Mouse (Mus musculus): ENCODE data around the gene Fadd. TPM values are rescaled to one million over a fixed set of nuclear protein-coding genes. Genes with fewer than 3 reads are reported as not detected.

Fadd gene
- polyA plus RNA-seq, 1 experiment from 2014 or later = 12.7 TPM

- no peak overlapping the region for H3K9ac ChIP-seq (ENCODE audit: low read length)
- no peak overlapping the region for H3K4me2 ChIP-seq (ENCODE audit: low read depth, low read length)
- no peaks in the 10 kb centered on the region for H3K27me3 ChIP-seq (ENCODE audit: control insufficient read depth, insufficient read depth, low read depth, low read length)
- H3K36me3 ChIP-seq (ENCODE audit: control insufficient read depth, insufficient read depth, low read length) = no peaks in the 10 kb centered on the region
- 62% methylated on average over 3 of the region's 3 CpGs for WGBS
- H3K27ac ChIP-seq (ENCODE audit: low read length) = no peak overlapping the region
- no peak for ATAC-seq (ENCODE audit: low read depth)
- no peak overlapping the region for H3K4me3 ChIP-seq (ENCODE audit: low read length)
- H3K4me1 ChIP-seq (replicated peaks; ENCODE audit: control insufficient read depth, insufficient read depth, low read length) = peaks cover 12% of the 10 kb centered on the region
- no peaks in the 10 kb centered on the region for H3K9me3 ChIP-seq (ENCODE audit: control insufficient read depth, low read length)
These were observed 15.2 kb downstream of the Fadd start for GRCm38 (mm10) chr7:144566921-144567682.

- no peak overlapping the region for H3K4me3 ChIP-seq (ENCODE audit: low read length)
- peak overlapping the region; percentile 35 for H3K27ac ChIP-seq (ENCODE audit: low read length)
- H3K36me3 ChIP-seq (ENCODE audit: control insufficient read depth, insufficient read depth, low read length) = no peaks in the 10 kb centered on the region
- H3K4me2 ChIP-seq (ENCODE audit: low read depth, low read length) = no peak overlapping the region
- H3K9me3 ChIP-seq (ENCODE audit: control insufficient read depth, low read length) = no peaks in the 10 kb centered on the region
- H3K4me1 ChIP-seq (replicated peaks; ENCODE audit: control insufficient read depth, insufficient read depth, low read length) = peaks cover 7% of the 10 kb centered on the region
- ATAC-seq (ENCODE audit: low read depth) = peak; percentile 90
- 46% methylated on average over 9 of the region's 9 CpGs for WGBS
- no peak overlapping the region for H3K9ac ChIP-seq (ENCODE audit: low read length)
- H3K27me3 ChIP-seq (ENCODE audit: control insufficient read depth, insufficient read depth, low read depth, low read length) = no peaks in the 10 kb centered on the region
These were observed 18.7 kb downstream of the Fadd start for GRCm38 (mm10) chr7:144563456-144564155.

GRCm38 (mm10) chr7:144562016-144562415 is 20.2 kb downstream of the Fadd start:
- H3K4me2 ChIP-seq (ENCODE audit: low read depth, low read length) = no peak overlapping the region
- 16% methylated on average over 3 of the region's 3 CpGs for WGBS
- H3K36me3 ChIP-seq (ENCODE audit: control insufficient read depth, insufficient read depth, low read length) = no peaks in the 10 kb centered on the region
- no peaks in the 10 kb centered on the region for H3K9me3 ChIP-seq (ENCODE audit: control insufficient read depth, low read length)
- H3K9ac ChIP-seq (ENCODE audit: low read length) = no peak overlapping the region
- H3K4me3 ChIP-seq (ENCODE audit: low read length) = no peak overlapping the region
- no peaks in the 10 kb centered on the region for H3K27me3 ChIP-seq (ENCODE audit: control insufficient read depth, insufficient read depth, low read depth, low read length)
- no peak for ATAC-seq (ENCODE audit: low read depth)
- peaks cover 7% of the 10 kb centered on the region for H3K4me1 ChIP-seq (replicated peaks; ENCODE audit: control insufficient read depth, insufficient read depth, low read length)
- H3K27ac ChIP-seq (ENCODE audit: low read length) = no peak overlapping the region

- WGBS = 84% methylated on average over 4 of the region's 4 CpGs
- Histone ChIP-seq H3K27me3 (ENCODE audit: control insufficient read depth, insufficient read depth, low read depth, low read length) (no peaks in the 10 kb centered on the region), H3K36me3 (ENCODE audit: control insufficient read depth, insufficient read depth, low read length) (no peaks in the 10 kb centered on the region), H3K4me2 (ENCODE audit: low read depth, low read length) (no peak overlapping the region), H3K9me3 (ENCODE audit: control insufficient read depth, low read length) (no peaks in the 10 kb centered on the region), H3K9ac (ENCODE audit: low read length) (no peak overlapping the region), H3K4me1 (replicated peaks; ENCODE audit: control insufficient read depth, insufficient read depth, low read length) (peaks cover 7% of the 10 kb centered on the region), H3K27ac (ENCODE audit: low read length) (no peak overlapping the region), H3K4me3 (ENCODE audit: low read length) (no peak overlapping the region)
- ATAC-seq (ENCODE audit: low read depth) = no peak
These were observed 21.7 kb downstream of the Fadd start for GRCm38 (mm10) chr7:144560594-144560993.

GRCm38 (mm10) chr7:144558552-144558951 is 23.7 kb downstream of the Fadd start:
- WGBS = 43% methylated on average over 6 of the region's 6 CpGs
- Histone ChIP-seq H3K27ac (ENCODE audit: low read length) (no peak overlapping the region), H3K36me3 (ENCODE audit: control insufficient read depth, insufficient read depth, low read length) (no peaks in the 10 kb centered on the region), H3K4me1 (replicated peaks; ENCODE audit: control insufficient read depth, insufficient read depth, low read length) (peaks cover 3% of the 10 kb centered on the region), H3K27me3 (ENCODE audit: control insufficient read depth, insufficient read depth, low read depth, low read length) (no peaks in the 10 kb centered on the region), H3K9me3 (ENCODE audit: control insufficient read depth, low read length) (no peaks in the 10 kb centered on the region), H3K9ac (ENCODE audit: low read length) (no peak overlapping the region), H3K4me2 (ENCODE audit: low read depth, low read length) (no peak overlapping the region), H3K4me3 (ENCODE audit: low read length) (no peak overlapping the region)
- no peak for ATAC-seq (ENCODE audit: low read depth)

GRCm38 (mm10) chr7:144554123-144554472 is 28.2 kb downstream of the Fadd start:
- Histone ChIP-seq H3K27ac (ENCODE audit: low read length) (peak overlapping the region; percentile 38; the same call in 1 of the 2 replicates), H3K4me2 (ENCODE audit: low read depth, low read length) (peak overlapping the region; percentile 81)
- no peak for ATAC-seq (ENCODE audit: low read depth)

GRCm38 (mm10) chr7:144553237-144554122 is 28.8 kb downstream of the Fadd start, which contains the start of gene Ppfia1:
Gene Ppfia1 (minus strand): TSS chr7:144553729.
- peak; percentile 98 for ATAC-seq (ENCODE audit: low read depth)
- Histone ChIP-seq H3K27ac (ENCODE audit: low read length) (peak within 1 kb of the TSS; percentile 38; the same call in 1 of the 2 replicates), H3K9ac (ENCODE audit: low read length) (peak within 1 kb of the TSS; percentile 98), H3K9me3 (ENCODE audit: control insufficient read depth, low read length) (no peaks in the 10 kb centered on the region), H3K4me1 (replicated peaks; ENCODE audit: control insufficient read depth, insufficient read depth, low read length) (peaks cover 15% of the 10 kb centered on the region), H3K36me3 (ENCODE audit: control insufficient read depth, insufficient read depth, low read length) (peaks cover 18% of the 10 kb centered on the region), H3K4me2 (ENCODE audit: low read depth, low read length) (peak within 1 kb of the TSS; percentile 81), H3K27me3 (ENCODE audit: control insufficient read depth, insufficient read depth, low read depth, low read length) (no peaks in the 10 kb centered on the region), H3K4me3 (ENCODE audit: low read length) (peak within 1 kb of the TSS; percentile 98)
- WGBS = under 1% methylated on average over 91 of the region's 97 CpGs

More at GRCm38 (mm10) chr7:144554123-144554472, 28.2 kb downstream of the Fadd start:
- WGBS = 19% methylated on average over 8 of the region's 8 CpGs
- Histone ChIP-seq H3K4me1 (replicated peaks; ENCODE audit: control insufficient read depth, insufficient read depth, low read length) (peaks cover 15% of the 10 kb centered on the region), H3K9me3 (ENCODE audit: control insufficient read depth, low read length) (no peaks in the 10 kb centered on the region), H3K9ac (ENCODE audit: low read length) (peak overlapping the region; percentile 74), H3K27me3 (ENCODE audit: control insufficient read depth, insufficient read depth, low read depth, low read length) (no peaks in the 10 kb centered on the region), H3K4me3 (ENCODE audit: low read length) (peak overlapping the region; percentile 98), H3K36me3 (ENCODE audit: control insufficient read depth, insufficient read depth, low read length) (peaks cover 15% of the 10 kb centered on the region)

- H3K4me2 ChIP-seq (ENCODE audit: low read depth, low read length) = peak overlapping the region; percentile 80
- WGBS = 82% methylated on average over 8 of the region's 8 CpGs
These were observed 30.0 kb downstream of the Fadd start for GRCm38 (mm10) chr7:144552274-144552673.

More at GRCm38 (mm10) chr7:144552274-144552673, 30.0 kb downstream of the Fadd start:
- Histone ChIP-seq H3K9ac (ENCODE audit: low read length) (peak overlapping the region; percentile 98), H3K9me3 (ENCODE audit: control insufficient read depth, low read length) (no peaks in the 10 kb centered on the region), H3K27ac (ENCODE audit: low read length) (no peak overlapping the region), H3K27me3 (ENCODE audit: control insufficient read depth, insufficient read depth, low read depth, low read length) (no peaks in the 10 kb centered on the region), H3K36me3 (ENCODE audit: control insufficient read depth, insufficient read depth, low read length) (peaks cover 18% of the 10 kb centered on the region), H3K4me3 (ENCODE audit: low read length) (no peak overlapping the region; the same call in 1 of the 2 replicates), H3K4me1 (replicated peaks; ENCODE audit: control insufficient read depth, insufficient read depth, low read length) (peaks cover 15% of the 10 kb centered on the region)
- ATAC-seq (ENCODE audit: low read depth) = no peak

All from lung, embryonic 16.5 days (tissue).